Mouse (Mus musculus) cerebellum, adult 2 months (tissue): ENCODE measurements around the gene Rab31. TPM values are rescaled to one million over a fixed set of nuclear protein-coding genes. Genes with fewer than 3 reads are reported as not detected.

Experiments
- DNase-seq, 2 experiments: peaks; one replicate each; pipeline ENCODE4 v3.0.0; 2021
- H3K27ac ChIP-seq: fragments of 200-500 bp; 2 replicates; pipeline ENCODE4 v1.5.1; 2012; ENCODE audit warnings: low read length, control low read depth, inconsistent platforms; ENCODE audit not compliant: insufficient read depth
- H3K27me3 ChIP-seq: fragments of 200-500 bp; 2 replicates; pipeline ENCODE4 v1.6.1; 2012; ENCODE audit warnings: inconsistent platforms, mild to moderate bottlenecking, low read length, moderate library complexity; ENCODE audit not compliant: control insufficient read depth, insufficient read depth
- H3K4me1 ChIP-seq: fragments of 200-500 bp; 2 replicates; pipeline ENCODE4 v1.6.1; 2011; ENCODE audit warnings: low read length; ENCODE audit not compliant: control insufficient read depth, insufficient read depth
- H3K4me3 ChIP-seq: fragments of 200-500 bp; replicated peaks from 2 replicates; pipeline ENCODE3; 2011; ENCODE audit warnings: mild to moderate bottlenecking, low read depth, low read length, control low read depth; ENCODE audit not compliant: insufficient read depth
- CTCF ChIP-seq: fragments of 200-500 bp; IDR thresholded peaks from 2 replicates; pipeline ENCODE4 v1.5.1; 2011; ENCODE audit warnings: low read depth, mild to moderate bottlenecking, control low read depth, low read length, moderate library complexity, borderline replicate concordance; ENCODE audit not compliant: insufficient read depth
- POLR2A ChIP-seq: fragments of 200-500 bp; IDR thresholded peaks from 2 replicates; pipeline ENCODE4 v1.6.1; 2011; ENCODE audit warnings: low read length, control low read depth, borderline replicate concordance; ENCODE audit not compliant: insufficient read depth
- WGBS: fragments of 180-500 bp; shearing (Covaris S2); methylation state at CpG from one replicate; pipeline ENCODE4 v1.1.7; 2018; 5-methylcytosine and 5-hydroxymethylcytosine counted together
- polyA plus RNA-seq: library from polyadenylated mRNA; depleted of rRNA; stranded (reverse); fragments of >200 nt; gene quantifications from 2 replicates; pipeline ENCODE4 v1.2.3, GENCODE M21; 2012

The Rab31 gene
- polyA plus RNA-seq, 1 experiment, result 79.7 TPM

DNA sequence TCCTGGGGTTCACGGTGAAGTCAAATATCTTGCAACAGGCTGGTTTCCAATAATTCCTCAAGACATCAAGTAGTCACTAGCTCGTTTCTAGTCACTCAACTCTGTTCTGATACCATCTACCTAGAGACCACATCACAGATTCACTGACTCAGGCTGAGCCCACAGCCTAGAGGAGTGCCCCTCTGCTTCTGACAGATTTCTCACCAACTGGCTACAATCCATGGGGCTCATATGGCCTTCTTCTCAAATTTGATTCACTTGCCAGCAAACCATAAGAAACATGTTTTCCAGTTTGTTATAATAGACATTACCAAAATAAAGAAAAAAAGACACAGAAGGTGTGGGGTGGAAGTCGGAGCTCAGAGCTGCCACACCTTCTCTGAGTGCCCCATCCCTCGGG lies 31.0 kb downstream of the Rab31 start:
- no peak overlapping the region for H3K27ac ChIP-seq
- no peak overlapping the region for H3K4me3 ChIP-seq
- no peaks in the 10 kb centered on the region for H3K27me3 ChIP-seq
- TF ChIP-seq POLR2A, result no peak
- no peak for TF ChIP-seq CTCF
- H3K4me1 ChIP-seq, result no peaks in the 10 kb centered on the region
- WGBS, result 75% methylated on average over 4 of the region's 4 CpGs
- no peak for DNase-seq

DNA sequence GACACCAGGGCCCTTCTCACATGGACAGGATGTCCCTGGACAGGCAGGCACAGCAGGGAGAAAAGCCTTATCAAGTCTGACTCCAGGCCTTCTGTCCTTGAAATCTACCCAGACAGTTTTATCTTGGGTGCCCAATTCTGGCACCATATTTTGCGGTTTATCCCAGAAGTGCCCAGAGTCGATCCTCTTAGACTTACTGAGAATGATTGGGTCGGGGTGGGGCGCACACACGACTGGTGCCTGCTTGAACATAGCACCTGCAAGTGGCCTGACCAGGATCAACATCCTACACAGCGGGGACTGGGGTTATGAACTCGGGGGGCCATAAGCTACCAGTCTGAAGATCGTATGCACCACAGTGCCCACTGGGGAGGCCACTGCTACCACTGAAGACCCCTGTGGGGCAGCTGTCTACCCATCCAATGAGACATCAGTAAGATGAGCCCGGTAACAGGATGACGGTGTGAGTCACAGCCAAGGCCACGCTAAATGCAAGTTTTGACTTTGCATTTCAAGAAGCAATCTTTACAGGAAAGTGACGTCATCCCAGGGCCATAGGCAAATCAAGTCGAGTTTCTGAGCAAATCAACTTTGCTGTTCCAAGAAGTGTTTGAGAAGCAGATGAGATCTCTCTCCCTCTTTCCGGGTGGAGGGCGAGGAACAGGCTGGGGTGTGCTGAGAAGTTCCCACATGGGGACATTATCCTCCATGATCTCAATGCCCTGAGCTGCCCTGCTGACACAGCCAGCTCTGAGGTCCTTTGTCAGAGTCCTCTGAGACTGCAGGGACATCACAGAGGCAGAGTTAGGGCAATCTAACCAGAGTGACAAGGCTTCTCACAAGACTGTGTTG lies 32.5 kb downstream of the Rab31 start:
- Histone ChIP-seq H3K4me3 (no peak overlapping the region), H3K27me3 (no peaks in the 10 kb centered on the region), H3K27ac (no peak overlapping the region; the same call in 1 of the 2 replicates), H3K4me1 (no peaks in the 10 kb centered on the region)
- TF ChIP-seq POLR2A, result no peak
- no peak for TF ChIP-seq CTCF
- DNase-seq, result no peak
- 84% methylated on average over 15 of the region's 15 CpGs for WGBS

DNA sequence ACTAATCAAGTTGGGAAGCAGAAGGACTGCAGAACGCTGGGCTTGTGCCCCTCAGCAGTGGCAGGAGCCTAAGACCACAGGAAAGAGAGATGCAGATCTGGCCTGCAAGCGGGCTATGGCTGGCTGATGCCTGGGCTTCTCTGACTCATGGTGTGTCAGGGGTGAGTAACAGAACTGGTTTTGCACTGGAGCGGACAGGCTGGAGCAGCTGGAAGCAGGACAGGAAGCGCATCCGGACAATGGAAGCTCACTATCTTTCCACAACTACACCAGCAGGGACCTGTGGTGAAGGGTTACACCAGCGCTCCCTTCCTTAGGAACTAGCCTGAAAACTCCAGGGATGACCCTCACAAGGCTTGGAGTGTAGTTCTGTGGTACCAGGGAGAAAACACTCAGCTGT lies 34.9 kb downstream of the Rab31 start:
- DNase-seq, result no peak
- TF ChIP-seq CTCF (no peak), POLR2A (no peak)
- H3K27ac ChIP-seq, result no peak overlapping the region
- H3K4me3 ChIP-seq, result no peak overlapping the region
- 87% methylated on average over 6 of the region's 6 CpGs for WGBS
- H3K27me3 ChIP-seq, result no peaks in the 10 kb centered on the region
- H3K4me1 ChIP-seq, result no peaks in the 10 kb centered on the region

DNA sequence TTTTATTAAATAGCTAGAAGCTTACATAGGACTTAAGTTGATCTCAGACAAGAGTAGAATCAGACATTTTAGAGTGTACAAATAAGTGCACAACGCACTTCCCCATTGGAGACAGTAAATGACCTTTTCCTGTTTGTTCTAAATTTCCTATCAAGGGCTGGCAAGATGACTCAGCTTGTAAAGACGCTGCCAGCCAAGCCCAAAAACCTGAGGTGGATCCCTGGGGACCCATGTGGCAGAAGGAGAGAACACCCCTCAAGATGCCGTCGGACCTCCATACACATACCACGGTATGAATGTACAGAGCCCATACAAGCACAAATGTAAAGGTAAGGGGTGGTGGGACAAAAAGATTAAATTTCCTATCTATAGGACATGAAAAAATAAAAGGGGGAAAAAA lies 35.4 kb downstream of the Rab31 start:
- H3K27me3 ChIP-seq, result no peaks in the 10 kb centered on the region
- H3K4me1 ChIP-seq, result no peaks in the 10 kb centered on the region
- WGBS, result 62% methylated on average over 5 of the region's 5 CpGs
- no peak for TF ChIP-seq CTCF
- no peak for TF ChIP-seq POLR2A
- H3K4me3 ChIP-seq, result no peak overlapping the region
- DNase-seq, result no peak
- no peak overlapping the region for H3K27ac ChIP-seq

DNA sequence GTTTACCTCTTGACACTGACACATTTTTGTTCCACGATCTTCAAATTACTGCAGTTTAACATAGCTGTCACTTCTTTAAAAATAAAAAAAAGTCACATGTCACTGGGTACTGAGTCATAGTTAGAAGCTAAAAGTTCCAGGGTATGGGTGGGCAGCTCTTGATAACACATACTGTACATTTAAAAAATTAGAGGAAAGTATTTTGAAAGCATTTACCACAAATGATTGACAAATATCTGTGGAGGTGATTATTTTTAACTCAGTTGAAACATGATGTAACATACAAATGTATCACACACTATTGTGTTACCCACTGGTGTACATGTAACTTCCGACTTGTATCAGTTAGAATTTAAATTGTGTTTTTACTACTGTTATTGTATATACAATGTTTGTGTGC lies 37.5 kb downstream of the Rab31 start:
- no peaks in the 10 kb centered on the region for H3K27me3 ChIP-seq
- WGBS, result 97% methylated on average over 2 of the region's 2 CpGs
- no peak for TF ChIP-seq CTCF
- no peak for TF ChIP-seq POLR2A
- H3K4me1 ChIP-seq, result no peaks in the 10 kb centered on the region
- H3K27ac ChIP-seq, result no peak overlapping the region
- H3K4me3 ChIP-seq, result no peak overlapping the region
- DNase-seq, result no peak

DNA sequence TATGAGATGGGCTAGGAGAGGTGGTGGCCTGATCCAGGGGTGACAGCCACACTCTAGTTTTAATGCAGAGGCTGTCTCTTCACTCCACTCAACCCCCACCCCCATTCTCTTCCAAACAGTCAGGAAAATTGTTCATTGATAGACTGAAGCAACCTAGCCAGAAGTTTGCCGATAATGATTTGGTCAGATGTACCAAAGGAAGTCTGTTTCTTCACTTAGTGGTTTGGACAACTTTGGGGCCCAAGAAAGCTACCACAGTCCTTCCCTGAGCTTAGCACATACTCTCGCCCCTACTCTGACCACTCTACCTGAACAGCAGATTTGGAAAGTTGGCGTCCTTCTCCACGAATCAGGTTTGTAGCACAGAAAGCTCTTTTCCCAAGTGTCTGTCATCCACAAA lies 39.9 kb downstream of the Rab31 start:
- H3K4me1 ChIP-seq, result peaks cover 4% of the 10 kb centered on the region; the same call in 1 of the 2 replicates
- H3K27ac ChIP-seq, result no peak overlapping the region
- no peak for DNase-seq
- no peaks in the 10 kb centered on the region for H3K27me3 ChIP-seq
- no peak overlapping the region for H3K4me3 ChIP-seq
- no peak for TF ChIP-seq POLR2A
- no peak for TF ChIP-seq CTCF
- 89% methylated on average over 4 of the region's 4 CpGs for WGBS

DNA sequence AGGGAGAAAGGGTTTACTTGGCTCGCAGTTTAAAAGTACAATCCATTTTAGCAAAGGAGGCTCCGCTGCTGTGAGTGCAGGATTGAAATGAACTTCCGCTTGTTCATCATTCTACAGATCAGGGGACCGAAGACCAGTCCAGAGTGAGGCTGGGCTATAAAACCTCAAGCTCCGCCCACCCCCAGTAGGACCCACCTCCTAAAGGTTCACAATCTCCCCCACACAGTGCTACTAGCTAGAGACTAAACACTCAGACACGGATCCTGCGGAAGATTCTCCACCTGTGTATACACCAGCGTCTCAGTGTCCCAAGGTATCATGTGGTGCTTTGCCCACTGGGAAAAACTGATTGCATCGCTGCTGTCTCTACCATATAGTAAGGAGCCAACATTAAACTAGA lies 40.8 kb downstream of the Rab31 start:
- 91% methylated on average over 9 of the region's 9 CpGs for WGBS
- no peak for DNase-seq
- no peak overlapping the region for H3K4me3 ChIP-seq
- no peaks in the 10 kb centered on the region for H3K27me3 ChIP-seq
- peaks cover 4% of the 10 kb centered on the region; the same call in 1 of the 2 replicates for H3K4me1 ChIP-seq
- H3K27ac ChIP-seq, result no peak overlapping the region
- TF ChIP-seq CTCF (no peak), POLR2A (no peak)

DNA sequence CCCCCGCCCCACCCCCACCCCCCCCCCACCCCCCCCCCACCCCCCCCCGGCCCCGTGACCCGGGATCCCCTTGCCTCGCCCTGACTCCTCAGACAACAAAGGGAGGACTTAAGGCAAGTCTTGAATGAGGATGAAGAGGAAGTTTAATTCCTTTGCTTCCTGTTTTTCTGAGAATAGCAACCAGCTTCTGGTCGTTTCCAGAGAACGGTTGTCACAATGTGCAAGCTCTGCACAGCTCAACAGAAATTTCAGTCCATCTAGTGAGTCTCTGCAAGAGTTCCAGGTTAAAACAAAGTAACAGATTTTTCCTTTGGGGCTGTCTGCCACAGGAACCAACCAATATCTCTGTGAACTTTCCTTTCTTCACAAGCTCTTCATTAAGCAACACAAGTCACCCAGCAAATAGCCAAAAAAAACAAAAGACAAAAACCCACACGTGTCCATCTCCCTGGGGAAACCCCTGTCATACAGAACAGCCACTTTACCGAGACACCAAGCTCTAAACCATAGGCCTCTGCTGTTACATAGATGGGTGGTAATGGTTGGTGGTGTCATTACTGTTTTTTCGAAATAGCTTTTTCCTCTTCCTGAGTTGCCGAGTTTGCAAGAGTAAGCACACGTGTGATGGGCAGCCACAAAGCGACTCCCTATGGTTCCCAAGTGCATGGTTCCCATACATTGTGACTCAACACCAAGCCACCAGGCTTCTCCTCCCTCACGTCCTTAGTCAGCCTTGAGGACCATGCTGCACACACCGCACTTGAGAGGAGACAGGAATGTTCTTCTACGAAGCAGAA lies 42.4 kb downstream of the Rab31 start:
- 78% methylated on average over 16 of the region's 16 CpGs for WGBS
- Histone ChIP-seq H3K27ac (no peak overlapping the region), H3K27me3 (no peaks in the 10 kb centered on the region), H3K4me1 (peaks cover 4% of the 10 kb centered on the region; the same call in 1 of the 2 replicates), H3K4me3 (no peak overlapping the region)
- no peak for TF ChIP-seq POLR2A
- TF ChIP-seq CTCF, result no peak
- no peak for DNase-seq
